Mouse (Mus musculus): Measurements from ENCODE around the gene Otub2. TPM values are rescaled to one million over a fixed set of nuclear protein-coding genes. Genes with fewer than 3 reads are reported as not detected.
"Not testable (repeated sequence)": the region's sequence is repeated elsewhere in the genome, so short reads cannot be mapped to it uniquely, and the experiment has no call there.

The Otub2 gene
- polyA plus RNA-seq, 1 experiment from 2014 or later, result 26.2 TPM

GRCm38 (mm10) chr12:103425016-103425728, 36.7 kb downstream of the Otub2 start:
- Histone ChIP-seq H3K4me3 (peak overlapping the region; percentile 94), H3K9ac (peak overlapping the region; percentile 92), H3K36me3 (peaks cover 31% of the 10 kb centered on the region), H3K27me3 (replicated peaks) (no peaks in the 10 kb centered on the region), H3K27ac (peak overlapping the region; percentile 75), H3K4me1 (peaks cover 39% of the 10 kb centered on the region), H3K4me2 (peak overlapping the region; percentile 78), H3K9me3 (replicated peaks) (0 out of 2 replicates have a peak, but pooled peaks cover 4% of the 10 kb centered on the region)
- ATAC-seq, result peak; percentile 18
- 6% methylated on average over 33 of the region's 33 CpGs for WGBS (ENCODE audit: insufficient replicate concordance)

- Histone ChIP-seq H3K9ac (peak within 1 kb of the TSS; percentile 92), H3K9me3 (replicated peaks) (0 out of 2 replicates have a peak, but pooled peaks cover 4% of the 10 kb centered on the region), H3K4me3 (peak within 1 kb of the TSS; percentile 94), H3K27me3 (replicated peaks) (no peaks in the 10 kb centered on the region), H3K36me3 (peaks cover 28% of the 10 kb centered on the region), H3K27ac (peak within 1 kb of the TSS; percentile 77), H3K4me1 (peaks cover 39% of the 10 kb centered on the region), H3K4me2 (peak within 1 kb of the TSS; percentile 78)
- 1% methylated on average over 33 of the region's 33 CpGs for WGBS (ENCODE audit: insufficient replicate concordance)
- ATAC-seq, result peak; percentile 100
Measured at GRCm38 (mm10) chr12:103425729-103426470, 37.4 kb downstream of the Otub2 start, which contains the start of gene Ddx24. Gene Ddx24, minus strand, starts transcription at chr12:103425830.

- Histone ChIP-seq H3K4me3 (no peak overlapping the region), H3K27me3 (replicated peaks) (no peaks in the 10 kb centered on the region), H3K27ac (no peak overlapping the region), H3K9me3 (replicated peaks) (0 out of 2 replicates have a peak, but pooled peaks cover 4% of the 10 kb centered on the region), H3K4me2 (no peak overlapping the region), H3K4me1 (peaks cover 31% of the 10 kb centered on the region), H3K9ac (no peak overlapping the region), H3K36me3 (peaks cover 24% of the 10 kb centered on the region)
- ATAC-seq, result no peak
- 80% methylated on average over 7 of the region's 7 CpGs for WGBS (ENCODE audit: insufficient replicate concordance)
Measured at GRCm38 (mm10) chr12:103426710-103427109, 38.2 kb downstream of the Otub2 start.

- ATAC-seq, result no peak
- Histone ChIP-seq H3K4me1 (no peaks in the 10 kb centered on the region), H3K27me3 (replicated peaks) (no peaks in the 10 kb centered on the region), H3K9ac (no peak overlapping the region), H3K4me2 (no peak overlapping the region), H3K4me3 (no peak overlapping the region), H3K36me3 (no peaks in the 10 kb centered on the region), H3K9me3 (replicated peaks) (no peaks in the 10 kb centered on the region), H3K27ac (no peak overlapping the region)
- WGBS (ENCODE audit: insufficient replicate concordance), result 77% methylated on average over 2 of the region's 2 CpGs
Measured at GRCm38 (mm10) chr12:103433430-103433829, 44.9 kb downstream of the Otub2 start.

- H3K4me1 ChIP-seq, result no peaks in the 10 kb centered on the region
- peak; percentile 77 for ATAC-seq
- H3K4me2 ChIP-seq, result peak within 1 kb of the TSS; percentile 22
- H3K9ac ChIP-seq, result no peak within 1 kb of the TSS
- H3K36me3 ChIP-seq, result no peaks in the 10 kb centered on the region
- H3K4me3 ChIP-seq, result no peak within 1 kb of the TSS
- H3K27ac ChIP-seq, result no peak within 1 kb of the TSS
- 47% methylated on average over 8 of the region's 8 CpGs for WGBS (ENCODE audit: insufficient replicate concordance)
- H3K9me3 ChIP-seq (replicated peaks), result no peaks in the 10 kb centered on the region
- no peaks in the 10 kb centered on the region for H3K27me3 ChIP-seq (replicated peaks)
Measured at GRCm38 (mm10) chr12:103433986-103434731, 45.7 kb downstream of the Otub2 start, which contains the start of gene Ifi27. Gene Ifi27, plus strand, starts transcription at chr12:103434211.

- no peaks in the 10 kb centered on the region for H3K9me3 ChIP-seq (replicated peaks)
- no peak overlapping the region for H3K27ac ChIP-seq
- H3K4me3 ChIP-seq, result no peak overlapping the region
- H3K4me1 ChIP-seq, result no peaks in the 10 kb centered on the region
- no peaks in the 10 kb centered on the region for H3K36me3 ChIP-seq
- 0 out of 2 replicates have a peak overlapping the region, but pooled peaks have one; percentile 22 for H3K4me2 ChIP-seq
- no peak for ATAC-seq
- no peaks in the 10 kb centered on the region for H3K27me3 ChIP-seq (replicated peaks)
- H3K9ac ChIP-seq, result no peak overlapping the region
Measured at GRCm38 (mm10) chr12:103434861-103435260, 46.4 kb downstream of the Otub2 start.

- 86% methylated on average over 1 of the region's 1 CpGs for WGBS (ENCODE audit: insufficient replicate concordance)
- ATAC-seq, result no peak
- no peaks in the 10 kb centered on the region for H3K27me3 ChIP-seq (replicated peaks)
- H3K4me2 ChIP-seq, result no peak overlapping the region
- no peak overlapping the region for H3K4me3 ChIP-seq
- H3K36me3 ChIP-seq, result no peaks in the 10 kb centered on the region
- H3K27ac ChIP-seq, result no peak overlapping the region
- H3K4me1 ChIP-seq, result no peaks in the 10 kb centered on the region
- H3K9ac ChIP-seq, result no peak overlapping the region
- H3K9me3 ChIP-seq (replicated peaks), result no peaks in the 10 kb centered on the region
Measured at GRCm38 (mm10) chr12:103437601-103438000, 49.1 kb downstream of the Otub2 start.

- Histone ChIP-seq H3K27ac (no peak within 1 kb of the TSS), H3K4me3 (no peak within 1 kb of the TSS), H3K4me2 (no peak within 1 kb of the TSS), H3K36me3 (no peaks in the 10 kb centered on the region), H3K27me3 (replicated peaks) (no peaks in the 10 kb centered on the region), H3K9me3 (replicated peaks) (no peaks in the 10 kb centered on the region), H3K4me1 (no peaks in the 10 kb centered on the region), H3K9ac (no peak within 1 kb of the TSS)
- 34% methylated on average over 3 of the region's 3 CpGs for WGBS (ENCODE audit: insufficient replicate concordance)
- no peak for ATAC-seq
Measured at GRCm38 (mm10) chr12:103443524-103443923, 55.0 kb downstream of the Otub2 start, which contains the start of gene Ifi27l2a. Gene Ifi27l2a, minus strand, starts transcription at chr12:103443680.

GRCm38 (mm10) chr12:103444261-103444660, 55.8 kb downstream of the Otub2 start:
- H3K36me3 ChIP-seq; H3K9ac ChIP-seq; H3K27me3 ChIP-seq (replicated peaks); ATAC-seq; H3K4me2 ChIP-seq; H3K27ac ChIP-seq; H3K9me3 ChIP-seq (replicated peaks); H3K4me1 ChIP-seq; H3K4me3 ChIP-seq: not testable (repeated sequence)
- 22% methylated on average over 6 of the region's 7 CpGs for WGBS (ENCODE audit: insufficient replicate concordance)

GRCm38 (mm10) chr12:103445060-103445459, 56.6 kb downstream of the Otub2 start:
- Histone ChIP-seq H3K4me2 (no peak overlapping the region), H3K4me3 (no peak overlapping the region), H3K27me3 (replicated peaks) (no peaks in the 10 kb centered on the region), H3K4me1 (no peaks in the 10 kb centered on the region), H3K36me3 (no peaks in the 10 kb centered on the region), H3K27ac (no peak overlapping the region), H3K9ac (no peak overlapping the region), H3K9me3 (replicated peaks) (no peaks in the 10 kb centered on the region)
- no peak for ATAC-seq
- 57% methylated on average over 3 of the region's 3 CpGs for WGBS (ENCODE audit: insufficient replicate concordance)

- no peak for ATAC-seq
- no peaks in the 10 kb centered on the region for H3K9me3 ChIP-seq (replicated peaks)
- no peaks in the 10 kb centered on the region for H3K4me1 ChIP-seq
- no peak overlapping the region for H3K9ac ChIP-seq
- H3K27ac ChIP-seq, result no peak overlapping the region
- no peaks in the 10 kb centered on the region for H3K27me3 ChIP-seq (replicated peaks)
- H3K36me3 ChIP-seq, result no peaks in the 10 kb centered on the region
- H3K4me2 ChIP-seq, result no peak overlapping the region
- H3K4me3 ChIP-seq, result no peak overlapping the region
Measured at GRCm38 (mm10) chr12:103453361-103453760, 64.9 kb downstream of the Otub2 start.

All from liver, embryonic 12.5 days (tissue).